Mouse (Mus musculus): ENCODE measurements around the gene Gm10961. TPM values are rescaled to one million over a fixed set of nuclear protein-coding genes. Genes with fewer than 3 reads are reported as not detected.
"Not testable (repeated sequence)": the region's sequence is repeated elsewhere in the genome, so short reads cannot be mapped to it uniquely, and the experiment has no call there.

Gm10961 gene
- total RNA-seq, 4 experiments from 2014 or later = not detected

DNA sequence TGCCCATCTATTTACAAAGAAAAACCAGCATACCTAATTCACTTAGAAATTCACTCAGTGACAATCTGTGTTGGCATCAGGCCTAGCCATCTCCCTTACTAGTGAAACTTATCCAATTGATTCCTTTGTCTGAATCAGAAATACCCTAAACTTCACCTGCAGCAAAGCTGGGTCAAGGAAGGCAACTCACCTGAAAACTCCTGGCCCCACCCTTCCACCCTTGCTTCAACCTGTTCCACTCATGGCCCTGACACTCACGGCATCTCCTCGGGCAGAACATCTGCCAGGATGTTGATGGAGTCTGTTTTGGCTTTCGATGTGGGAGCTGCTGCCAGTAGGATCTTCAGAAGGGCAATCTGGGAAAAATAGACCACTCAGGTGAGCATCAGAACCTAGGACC, 13.3 kb upstream of the Gm10961 start:
- DNase-seq = no peak

DNA sequence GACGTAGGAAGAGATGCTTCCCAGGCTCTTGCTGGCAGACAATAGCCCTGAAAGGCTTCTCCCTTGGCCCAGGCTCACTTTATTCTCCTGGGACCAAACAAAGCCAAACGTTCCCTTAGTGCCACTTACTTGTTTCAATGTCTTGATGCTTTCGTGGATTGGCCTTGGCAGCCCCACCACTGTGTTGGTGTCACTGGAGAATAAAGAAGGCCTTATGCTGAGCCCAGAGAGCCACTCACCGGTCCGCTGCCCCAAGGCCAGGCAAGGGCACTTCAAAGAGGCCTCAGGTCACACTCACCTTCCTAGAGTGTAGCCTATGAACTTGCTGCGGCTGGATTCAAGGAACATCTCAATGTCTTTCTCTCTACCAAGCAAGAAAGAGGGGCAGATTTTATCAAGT, 11.2 kb upstream of the Gm10961 start:
- DNase-seq = no peak

DNA sequence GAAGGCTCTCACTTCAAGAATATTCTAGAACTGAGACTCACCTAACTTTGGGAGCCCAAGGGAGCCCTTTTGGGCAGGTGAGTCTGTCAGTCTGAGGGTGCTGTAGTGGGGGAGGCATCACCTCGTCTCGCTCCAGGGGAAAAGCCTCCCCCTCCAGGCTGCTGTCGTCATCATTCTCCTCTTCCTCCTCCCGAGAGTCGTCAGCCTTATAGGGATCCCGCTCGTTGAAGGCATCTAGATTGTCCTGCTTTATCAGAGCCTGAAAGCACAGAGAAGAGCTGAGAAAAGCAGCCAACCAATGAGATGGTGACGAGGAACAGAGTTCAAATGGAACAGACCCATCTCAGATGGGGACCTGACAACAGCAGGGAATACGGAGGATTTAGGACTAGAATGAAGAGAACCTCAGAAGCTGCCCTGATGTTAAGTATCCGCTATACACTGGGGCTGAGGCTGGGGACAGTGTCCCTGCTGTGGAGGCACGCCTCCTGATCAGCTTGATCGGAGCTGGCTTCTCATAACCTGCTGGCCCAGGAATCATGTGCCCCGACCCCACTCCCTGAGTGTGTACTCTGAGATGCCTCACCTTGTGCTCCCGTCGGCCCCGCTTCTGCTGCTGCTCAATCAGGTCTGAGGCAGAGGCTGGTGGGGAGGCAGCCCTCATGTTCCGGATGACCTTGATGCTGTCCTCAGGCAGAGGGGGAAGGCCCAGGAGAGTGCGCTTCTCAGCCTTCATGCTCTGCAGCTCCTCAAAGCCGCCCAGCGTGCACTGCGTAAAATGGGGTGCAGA, 9.6 kb upstream of the Gm10961 start:
- DNase-seq = no peak

DNA sequence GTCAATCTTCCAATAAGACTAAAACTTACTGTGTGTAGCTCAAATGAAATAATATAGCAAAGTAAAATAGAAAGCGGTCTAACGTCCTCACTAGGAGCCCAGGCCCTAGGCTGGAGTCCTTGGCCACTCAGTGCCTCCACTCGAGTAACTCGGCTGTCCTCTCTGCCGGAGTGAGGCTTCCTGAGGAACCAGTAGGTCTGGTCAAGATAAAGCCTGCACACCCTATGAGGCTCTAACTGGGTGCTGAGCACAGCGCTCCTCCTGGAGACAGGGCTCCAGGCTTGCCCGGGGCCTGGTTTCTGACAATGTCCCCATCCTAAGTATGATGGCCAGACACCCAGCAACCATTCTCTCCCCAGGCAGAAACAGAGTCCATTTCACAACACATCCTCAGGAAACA, 8.6 kb upstream of the Gm10961 start:
- no peak for DNase-seq

DNA sequence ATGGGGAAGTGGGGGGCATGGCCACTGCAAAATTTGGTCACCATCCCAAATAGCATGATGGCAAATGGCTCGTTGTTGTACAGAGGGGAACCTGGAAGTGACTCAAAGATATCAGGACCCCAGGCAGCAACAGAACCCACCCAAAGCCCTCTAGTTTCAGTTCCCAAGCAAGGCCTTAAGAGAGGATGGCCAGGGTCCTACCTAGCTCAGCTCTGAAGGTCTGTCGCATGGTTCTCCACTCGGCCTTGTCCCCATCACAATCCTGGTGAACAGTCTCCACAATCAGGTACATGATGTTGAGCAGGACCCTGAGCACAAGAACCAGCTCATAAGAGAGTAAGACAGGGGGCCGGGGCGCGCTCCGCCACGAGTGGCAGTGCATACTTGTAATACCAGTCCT, 6.7 kb upstream of the Gm10961 start:
- DNase-seq = no peak

DNA sequence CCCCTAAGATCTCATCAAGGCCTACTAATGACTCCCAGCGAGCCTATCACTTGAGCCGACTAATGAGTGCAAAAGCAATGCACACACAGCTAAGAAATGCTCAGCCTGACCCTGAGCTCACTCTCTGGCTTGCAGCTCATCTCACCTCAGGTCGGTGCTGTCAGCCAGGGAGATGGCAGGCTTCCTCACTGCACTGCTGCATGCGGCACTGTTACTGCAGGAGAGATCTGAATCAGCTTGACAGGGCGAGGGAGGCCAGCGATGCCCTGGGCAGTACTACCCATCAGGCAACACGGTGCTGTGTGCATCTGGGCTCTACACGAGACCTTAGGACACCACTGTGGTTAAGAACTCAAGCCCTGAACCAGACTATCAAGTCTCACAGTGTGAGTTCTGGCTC, 5.6 kb upstream of the Gm10961 start:
- DNase-seq = no peak

DNA sequence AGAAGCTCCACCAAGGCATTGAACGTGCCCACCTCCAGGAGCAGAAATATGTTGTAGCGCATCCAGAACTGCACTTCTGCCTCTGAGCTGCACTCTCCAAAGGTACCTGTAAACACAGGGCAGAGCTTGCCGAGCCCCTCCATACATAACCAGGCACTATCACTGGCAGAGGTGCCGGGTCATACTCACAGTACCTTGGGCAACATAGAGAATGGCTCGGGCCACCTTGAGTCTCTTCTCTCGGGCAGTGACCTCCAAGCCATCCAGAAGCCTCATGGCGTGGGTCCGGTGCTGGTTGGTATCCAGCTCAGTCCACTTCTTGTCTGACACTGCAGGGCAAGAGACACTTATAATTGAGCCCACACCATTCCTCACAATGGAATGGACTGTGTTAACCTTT, 4.4 kb upstream of the Gm10961 start:
- DNase-seq = no peak

DNA sequence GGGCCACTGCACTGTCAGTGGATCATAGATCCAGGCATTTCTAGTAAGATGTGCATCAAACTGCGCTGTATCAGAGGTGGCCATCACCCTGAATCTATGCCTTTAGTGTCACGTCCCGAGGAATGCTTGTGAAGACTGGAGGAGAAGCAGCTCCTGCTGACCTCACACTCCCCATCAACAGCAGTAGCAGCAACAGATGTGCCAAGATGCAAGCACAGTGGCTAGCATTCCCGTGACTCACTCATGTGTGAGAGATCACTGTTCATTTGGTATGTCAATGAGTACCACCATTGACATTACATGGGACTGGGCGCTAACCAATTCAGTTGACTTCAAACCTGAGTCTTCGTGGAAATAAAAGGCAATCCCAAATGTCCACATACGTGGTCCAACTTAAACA, 3.5 kb upstream of the Gm10961 start:
- DNase-seq = no peak

DNA sequence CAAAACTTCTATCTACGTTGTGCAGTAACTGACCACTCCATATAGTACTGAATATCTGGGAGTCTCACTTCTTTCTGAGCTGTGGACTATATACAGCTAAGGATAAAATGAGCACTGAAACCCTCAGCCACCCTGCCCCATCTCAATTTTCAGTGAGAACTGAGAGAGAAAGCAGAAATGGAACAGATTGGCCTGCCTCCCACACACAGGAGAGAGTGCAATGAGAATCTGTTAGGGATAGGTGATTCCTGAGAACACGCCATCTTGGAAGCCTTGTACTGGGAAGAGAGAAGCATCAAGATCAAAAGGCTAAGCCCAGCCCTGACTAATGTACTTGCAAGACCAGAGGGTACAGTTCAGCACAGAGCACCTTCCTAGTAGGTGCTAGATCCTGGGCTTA, 2.6 kb upstream of the Gm10961 start:
- DNase-seq = no peak

DNA sequence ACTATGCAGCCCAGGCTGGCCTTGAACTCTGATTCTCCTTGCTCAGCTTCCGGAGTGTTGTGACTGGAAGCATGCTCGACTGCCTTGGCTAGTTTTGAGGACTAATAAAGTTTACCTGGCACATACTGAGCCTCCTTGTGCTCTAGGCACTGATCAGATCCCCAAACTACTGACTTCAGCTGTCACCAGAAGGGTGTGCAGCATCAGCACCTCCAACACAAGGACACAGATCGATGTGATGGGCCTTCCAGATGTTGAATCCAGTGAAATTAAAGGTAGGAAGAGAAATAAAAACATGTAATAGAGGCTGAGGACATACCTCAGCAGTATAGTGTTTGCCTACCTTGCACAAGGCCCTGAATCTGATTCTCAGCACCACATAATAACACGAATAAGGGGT, 1.7 kb upstream of the Gm10961 start:
- DNase-seq = no peak

DNA sequence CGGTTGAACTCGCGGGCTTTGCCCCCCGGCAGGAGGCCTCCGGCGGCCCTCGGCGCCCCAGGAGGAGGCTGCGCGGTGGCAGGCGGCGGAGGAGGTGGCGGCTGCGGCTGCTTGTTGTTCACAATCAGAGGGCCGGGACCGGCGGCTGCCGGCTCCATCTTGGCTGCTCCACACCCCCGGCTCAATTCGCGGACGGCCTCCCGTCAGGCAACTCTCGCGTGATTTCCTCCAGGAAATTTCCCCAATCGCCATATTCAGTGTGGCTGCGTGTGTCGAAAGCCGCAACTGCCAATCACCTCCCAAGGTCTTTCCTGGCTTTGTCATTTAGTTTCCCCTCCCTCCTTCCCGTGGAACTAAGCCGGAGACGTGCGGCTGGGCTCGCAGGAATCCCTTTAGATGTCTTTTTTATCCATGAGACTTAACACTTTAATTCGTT, 419 bp downstream of the Gm10961 start, which contains the start of gene Strip1:
Gene Strip1 (minus strand): TSS at position 172 of the 436 bp plus-strand sequence.
- peak; percentile 92 for DNase-seq

DNA sequence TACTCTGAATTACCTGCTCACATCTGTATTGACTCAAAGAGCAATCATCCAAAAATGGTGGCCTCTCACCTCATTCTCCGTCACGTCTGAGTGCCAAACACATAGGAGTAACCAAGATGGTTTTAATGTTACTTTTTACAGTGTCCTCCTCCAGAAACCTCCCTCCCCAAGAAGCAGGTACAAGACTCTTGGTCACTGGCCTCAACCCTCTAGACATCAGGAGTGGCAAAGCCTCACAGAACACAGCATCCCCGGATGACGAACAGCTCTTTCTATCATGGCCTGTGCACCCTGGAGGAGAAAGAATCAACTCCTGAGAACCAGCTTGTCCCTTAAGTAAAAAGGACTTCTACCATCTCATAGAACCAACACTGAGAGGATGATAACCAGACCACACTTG, 1.7 kb downstream of the Gm10961 start:
- DNase-seq = no peak

DNA sequence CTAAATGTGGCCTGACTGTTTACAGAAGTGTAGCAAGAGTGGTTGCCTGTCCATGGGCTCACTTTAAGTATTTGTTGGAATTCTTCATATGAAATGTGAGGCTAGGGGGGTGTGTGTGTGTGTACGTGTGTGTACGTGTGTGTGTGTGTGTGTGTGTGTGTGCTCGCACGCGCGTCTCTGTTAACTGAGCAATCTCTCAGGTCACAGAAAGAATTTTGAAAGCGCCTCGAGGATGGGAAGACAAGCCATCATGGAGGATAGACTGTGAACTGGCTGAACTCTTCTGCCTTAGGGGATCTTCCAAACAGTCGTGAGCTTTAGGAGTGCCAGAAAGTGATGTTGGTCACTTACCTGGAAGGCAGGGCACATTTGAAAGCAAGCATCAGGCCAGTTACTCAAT, 2.8 kb downstream of the Gm10961 start:
- no peak for DNase-seq

DNA sequence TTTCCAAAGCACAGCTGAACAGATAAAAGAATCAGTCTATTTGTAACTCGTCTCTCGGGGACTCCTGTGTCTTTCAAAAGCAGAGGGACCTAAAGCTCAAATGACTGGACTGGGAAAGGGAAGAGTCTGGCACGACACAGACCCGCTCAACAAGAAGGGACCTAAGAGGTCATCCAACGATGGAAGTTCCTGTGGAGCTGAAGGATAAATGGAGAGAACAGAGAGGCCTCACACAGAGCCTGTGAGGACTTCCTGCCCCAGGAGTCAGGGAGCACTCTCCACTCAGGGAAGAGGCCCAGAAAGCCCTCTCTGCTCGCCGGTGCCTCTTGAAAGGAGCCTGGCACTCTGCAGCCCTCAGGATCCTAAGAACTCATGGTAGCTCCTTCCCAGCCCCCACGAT, 4.7 kb downstream of the Gm10961 start:
- DNase-seq = no peak

DNA sequence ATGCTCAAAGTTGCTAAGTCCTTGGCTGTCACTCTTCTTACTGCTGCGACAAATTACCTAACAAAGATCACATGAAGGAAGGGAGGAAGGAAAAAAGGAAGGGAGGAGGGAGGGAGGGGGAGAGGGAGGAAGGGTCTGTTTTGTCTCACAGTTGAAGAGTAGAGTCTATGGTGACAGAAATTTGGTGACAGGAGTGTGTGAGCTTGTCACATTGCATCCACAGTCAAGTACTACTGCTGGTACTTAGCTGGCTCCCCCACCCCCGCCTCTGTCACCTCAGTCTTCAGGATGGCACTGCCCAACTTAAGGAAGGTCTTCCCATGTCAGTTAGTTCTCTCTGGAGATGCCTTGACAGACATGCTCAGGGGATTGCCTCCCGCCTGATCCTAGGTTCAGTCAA, 5.1 kb downstream of the Gm10961 start:
- no peak for DNase-seq

DNA sequence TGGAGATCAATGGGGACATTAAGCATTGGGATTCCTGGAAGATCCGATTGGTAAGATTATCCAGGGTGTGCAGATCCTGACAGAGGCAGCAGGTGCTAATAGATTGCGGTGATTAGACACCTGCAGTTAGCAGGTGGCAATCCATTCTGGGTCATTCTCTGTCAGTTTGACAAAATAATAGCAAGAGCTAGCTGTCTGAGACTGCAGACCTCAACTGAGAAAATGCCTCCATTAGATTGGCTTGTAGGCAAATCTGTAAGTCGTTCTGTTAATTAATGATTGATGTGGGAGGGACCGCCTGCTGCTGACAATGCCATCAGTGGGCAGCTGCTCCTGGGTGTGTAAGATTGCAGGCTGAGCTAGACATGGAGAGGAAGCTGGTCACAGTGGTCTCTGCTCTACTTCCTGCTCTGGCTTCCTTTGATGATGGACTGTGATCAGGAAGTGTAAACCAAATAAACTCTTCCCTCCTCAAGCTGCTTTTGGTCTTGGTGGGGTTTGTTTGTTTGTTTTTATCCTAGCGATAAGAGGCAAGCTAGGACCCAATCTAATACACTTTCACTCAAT, 6.6 kb downstream of the Gm10961 start:
- no peak for DNase-seq

DNA sequence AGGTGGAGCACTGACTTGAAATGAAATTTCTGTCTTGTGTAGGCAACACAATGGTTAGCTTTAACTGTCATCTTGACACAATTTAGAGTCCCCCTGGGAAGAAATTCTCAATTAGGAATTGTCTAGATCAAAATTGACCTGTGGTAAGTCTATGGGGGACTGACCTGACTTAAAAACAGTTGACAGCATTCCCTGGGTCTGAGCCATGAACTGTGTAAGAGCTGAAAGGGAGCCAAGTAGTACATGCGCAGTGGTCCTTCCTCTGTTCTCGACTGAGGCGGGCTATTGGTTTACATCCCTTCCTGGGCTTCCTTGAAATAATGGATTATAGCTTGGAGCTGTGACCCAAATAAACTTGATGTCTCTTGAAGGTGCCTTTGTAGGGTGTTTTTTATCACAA, 15.8 kb downstream of the Gm10961 start:
- no peak for DNase-seq

DNA sequence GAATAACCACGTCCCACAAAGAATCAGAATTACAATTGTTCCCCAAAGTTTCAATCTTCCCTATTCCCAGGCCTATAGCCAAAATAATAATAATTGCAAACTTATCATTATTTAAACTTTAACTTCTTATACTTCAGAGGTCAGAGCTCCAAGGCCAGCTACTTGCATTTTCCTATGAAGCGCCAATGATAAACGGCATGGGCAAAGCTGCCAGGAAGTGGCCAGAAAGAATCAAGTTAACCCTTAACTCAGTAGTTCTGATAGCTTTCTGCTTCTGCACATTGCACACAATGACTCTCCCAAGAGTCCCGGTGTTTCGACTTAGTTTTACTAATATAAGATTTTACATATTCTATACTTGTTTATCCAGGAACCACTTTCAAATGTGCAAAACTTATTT, 19.2 kb downstream of the Gm10961 start:
- not testable (repeated sequence) for DNase-seq

DNA sequence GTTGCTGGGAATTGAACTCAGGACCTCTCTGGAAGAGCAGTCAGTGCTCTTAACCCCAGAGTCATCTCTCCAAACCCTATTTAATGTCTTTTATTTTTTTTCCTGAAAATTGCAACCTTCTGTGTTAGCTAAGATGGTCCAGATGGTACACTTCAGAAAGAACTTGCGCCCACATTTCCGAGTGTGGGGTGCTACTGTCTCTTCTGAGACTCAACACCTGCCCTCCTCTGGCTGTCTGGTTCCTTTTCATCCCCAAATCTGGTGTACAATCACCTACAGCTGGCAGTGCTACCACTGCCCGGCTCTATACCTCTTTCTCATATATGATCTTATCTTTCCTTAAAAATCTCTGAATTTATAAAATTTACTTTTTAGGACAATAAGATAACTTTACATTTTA, 21.8 kb downstream of the Gm10961 start:
- no peak for DNase-seq

DNA sequence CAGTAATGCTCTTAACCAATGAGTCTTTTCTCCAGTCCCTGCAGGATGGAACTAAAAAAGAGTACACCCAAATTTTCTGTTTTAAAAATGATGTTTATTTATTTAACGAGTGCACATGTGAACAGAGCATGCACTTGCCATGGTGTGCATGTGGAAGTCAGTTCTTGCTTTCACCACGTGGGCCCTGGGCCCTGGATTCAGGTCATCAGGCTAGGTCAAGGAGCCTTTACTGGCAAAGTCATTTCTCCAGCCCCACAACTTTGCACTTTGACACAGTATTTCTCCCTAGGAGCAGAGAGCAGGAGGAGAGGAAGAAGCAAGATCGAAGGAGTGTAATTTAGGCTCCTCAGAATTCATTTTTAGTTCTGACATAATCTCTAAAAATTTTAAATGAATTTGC, 23.7 kb downstream of the Gm10961 start:
- DNase-seq = no peak

DNA sequence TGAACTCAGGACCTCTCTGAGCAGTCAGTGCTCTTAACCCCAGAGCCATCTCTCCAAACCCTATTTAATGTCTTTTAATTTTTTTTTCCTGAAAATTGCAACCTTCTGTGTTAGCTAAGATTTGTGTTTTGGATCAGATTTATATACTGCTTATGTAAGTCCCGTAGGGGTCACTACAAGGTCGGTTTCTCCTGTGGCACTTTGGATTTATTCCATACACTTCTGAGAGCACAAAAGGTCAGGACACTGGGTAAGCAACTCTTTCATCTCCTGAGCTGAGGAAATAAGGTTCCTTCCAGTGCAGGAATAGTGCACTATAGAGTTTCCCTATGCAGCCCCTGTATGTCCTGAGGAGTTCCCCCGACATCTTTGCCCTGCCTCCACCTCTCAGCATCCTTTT, 24.4 kb downstream of the Gm10961 start:
- no peak for DNase-seq

DNA sequence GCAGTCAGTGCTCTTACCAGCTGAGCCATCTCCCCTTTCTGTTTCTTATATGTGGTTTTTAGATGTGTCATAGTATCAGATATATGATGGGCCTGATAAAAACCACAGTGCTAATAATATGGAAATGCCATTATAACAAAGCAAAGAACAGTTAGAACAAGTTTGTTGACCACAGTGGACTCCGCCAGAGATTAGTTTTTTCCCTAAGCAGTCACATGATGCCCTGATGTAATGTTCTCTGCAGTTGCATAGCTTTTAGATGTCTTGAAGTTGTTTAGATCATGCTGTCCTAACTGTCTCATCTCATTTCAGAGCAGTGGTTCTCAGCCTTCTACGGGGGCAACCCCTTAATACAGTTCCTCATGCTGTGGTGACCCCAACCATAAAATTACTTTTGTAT, 25.0 kb downstream of the Gm10961 start:
- no peak for DNase-seq

DNA sequence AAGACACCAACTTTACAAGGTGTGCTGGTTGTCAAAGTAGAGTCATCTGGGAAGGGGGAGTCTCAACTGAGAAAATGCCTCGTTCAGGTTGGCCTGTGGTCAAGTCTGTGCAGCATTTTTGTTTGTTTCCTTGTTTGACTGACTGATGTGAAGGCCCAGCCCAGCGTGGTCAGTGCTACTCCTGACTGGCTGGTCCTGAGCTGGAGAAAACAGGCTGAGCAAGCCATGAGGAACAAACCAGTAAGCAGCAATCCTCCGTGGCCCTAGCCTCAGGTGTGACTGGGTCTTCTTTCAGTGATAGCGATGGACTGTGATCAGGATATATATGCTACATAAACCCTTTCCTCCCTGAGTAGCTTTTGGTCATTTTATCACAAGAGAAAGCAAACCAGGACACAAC, 25.8 kb downstream of the Gm10961 start:
- no peak for DNase-seq

DNA sequence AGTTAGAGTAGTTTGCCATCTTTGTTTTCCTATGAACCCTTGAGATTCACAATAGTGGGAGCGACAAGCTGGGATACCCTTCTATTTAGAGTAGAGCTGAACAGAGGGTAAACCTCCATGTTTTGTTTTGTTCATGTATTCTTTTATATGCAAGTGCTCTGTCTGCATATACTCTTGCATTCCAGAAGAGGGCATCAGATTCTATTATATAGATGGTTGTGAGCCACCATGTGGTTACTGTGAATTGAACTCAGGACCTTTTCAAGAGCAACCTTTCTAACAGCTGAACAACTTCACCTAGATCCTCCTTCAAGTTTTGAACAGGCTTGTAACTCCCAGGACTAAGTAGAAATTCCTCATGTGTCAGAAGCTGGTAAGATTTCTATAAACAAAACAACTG, 27.9 kb downstream of the Gm10961 start:
- DNase-seq = no peak

DNA sequence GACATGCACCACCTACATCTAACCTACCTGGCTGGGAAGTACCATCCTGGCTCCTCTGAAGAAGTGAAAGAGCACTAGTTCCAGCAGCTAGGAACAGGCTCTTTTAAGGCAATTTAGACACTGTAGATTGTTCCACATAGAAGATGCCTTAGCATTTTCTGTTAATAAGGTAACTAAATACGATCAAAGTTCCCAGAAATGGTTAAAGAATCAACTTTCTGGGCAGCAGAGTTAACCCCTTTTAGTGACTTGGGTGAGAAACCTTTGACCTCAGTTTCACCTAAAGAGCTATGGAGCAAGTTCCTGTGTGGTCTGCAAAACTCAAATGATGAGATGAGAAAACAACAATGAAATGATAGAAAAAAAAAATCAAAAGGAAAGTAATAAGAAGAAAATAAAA, 33.5 kb downstream of the Gm10961 start:
- DNase-seq = no peak
